Mouse (Mus musculus) G1E (cell line): ENCODE measurements around the gene Cntrob. TPM values are rescaled to one million over a fixed set of nuclear protein-coding genes. Genes with fewer than 3 reads are reported as not detected.

Source experiments
- ATAC-seq: 2 replicates; pipeline ENCODE4 v1.8.0; 2016; ENCODE audit warnings: mild to moderate bottlenecking; ENCODE audit not compliant: insufficient number of reproducible peaks, poor library complexity, low FRiP score, severe bottlenecking; ENCODE audit errors: extremely low read depth
- DNase-seq: peaks from one replicate; pipeline ENCODE4 v3.0.0; 2012; ENCODE audit warnings: low spot score
- H3K27me3 ChIP-seq: 2 replicates; pipeline ENCODE4 v1.6.1; 2012; ENCODE audit warnings: mild to moderate bottlenecking, low read length, inconsistent platforms; ENCODE audit not compliant: insufficient read depth
- H3K36me3 ChIP-seq: replicated peaks from 2 replicates; pipeline ENCODE3; 2012; ENCODE audit warnings: mild to moderate bottlenecking, inconsistent platforms
- H3K4me1 ChIP-seq: 2 replicates; pipeline ENCODE4 v1.6.1; 2012; ENCODE audit warnings: low read depth, low read length, inconsistent platforms, mixed read lengths; ENCODE audit not compliant: insufficient read depth
- H3K4me3 ChIP-seq: 2 replicates; pipeline ENCODE4 v1.5.1; 2012; ENCODE audit warnings: low read depth, mild to moderate bottlenecking, inconsistent platforms, low read length, moderate library complexity, mixed read lengths
- H3K9me3 ChIP-seq: replicated peaks from 2 replicates; pipeline ENCODE4 v1.6.1; 2012; ENCODE audit warnings: inconsistent platforms
- CTCF ChIP-seq: IDR thresholded peaks from 2 replicates; pipeline ENCODE4 v1.5.1; 2012; ENCODE audit warnings: low read depth, low read length, inconsistent platforms, mixed read lengths
- GATA1 ChIP-seq: IDR thresholded peaks from 2 replicates; pipeline ENCODE4 v1.6.1; 2012; ENCODE audit warnings: borderline replicate concordance, low read length, inconsistent platforms, mixed read lengths
- GATA2 ChIP-seq: IDR thresholded peaks from 2 replicates; pipeline ENCODE4 v1.6.1; 2012; ENCODE audit warnings: low read depth, low read length, inconsistent platforms, borderline replicate concordance
- POLR2AphosphoS5 ChIP-seq: IDR thresholded peaks from 2 replicates; pipeline ENCODE4 v1.6.1; 2012; ENCODE audit warnings: low read depth, low read length, inconsistent platforms; ENCODE audit not compliant: insufficient replicate concordance
- TAL1 ChIP-seq: conservative IDR thresholded peaks from 2 replicates; pipeline ENCODE4 v1.6.1; 2012; ENCODE audit warnings: low read depth, low read length, inconsistent platforms, mixed read lengths
- polyA plus RNA-seq: library from polyadenylated mRNA; stranded (reverse); fragments of >175 nt; gene quantifications from 2 replicates; pipeline ENCODE4 v1.2.3, GENCODE M21; 2012
- total RNA-seq, 2 experiments: library from RNA; stranded (forward) in 1 of 2; stranded (reverse) in 1 of 2; fragments of 200-1000 nt in 1 of 2; fragments of >200 nt in 1 of 2; fragmentation: Nextera tagmentation in 1 of 2; gene quantifications; 2 replicates each; pipeline ENCODE4 v1.2.3; 2014 to 2017

Gene Cntrob
- total and polyA plus RNA-seq, 3 experiments = 26.0 to 30.8 (median 30.3) TPM

GRCm38 (mm10) chr11:69257072-69257471 lies 66.5 kb downstream of the Cntrob start:
- Histone ChIP-seq H3K36me3 (no peaks in the 10 kb centered on the region), H3K9me3 (no peaks in the 10 kb centered on the region), H3K4me1 (peaks cover 7% of the 10 kb centered on the region; the same call in 1 of the 2 replicates), H3K27me3 (peaks cover 42% of the 10 kb centered on the region), H3K4me3 (no peak overlapping the region)
- DNase-seq = no peak
- ATAC-seq = no peak
- TF ChIP-seq CTCF = no peak
- no peak for TF ChIP-seq POLR2AphosphoS5
- TF ChIP-seq TAL1 = no peak
- TF ChIP-seq GATA2 = no peak
- no peak for TF ChIP-seq GATA1

DNA sequence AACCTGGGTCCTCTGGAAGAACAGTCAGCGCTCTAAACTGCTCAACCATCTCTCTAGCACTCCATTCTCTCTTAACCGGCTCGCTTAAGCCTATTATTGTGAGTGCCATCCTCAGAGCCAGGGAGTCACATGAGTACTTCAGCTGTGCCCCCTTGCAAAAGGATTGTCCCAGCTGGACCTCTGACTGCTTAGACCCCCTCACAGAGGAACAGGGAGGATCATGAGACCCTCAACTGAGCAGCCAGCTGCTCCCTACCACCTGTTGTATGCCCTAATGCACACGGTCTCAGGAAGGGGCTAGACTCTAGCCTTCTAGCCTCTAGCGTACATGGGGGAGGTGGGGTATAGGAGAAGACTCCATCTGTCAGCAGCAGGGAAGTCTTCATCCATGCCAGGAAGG lies 68.8 kb downstream of the Cntrob start:
- TF ChIP-seq TAL1 (no peak), GATA2 (no peak), CTCF (no peak), GATA1 (no peak), POLR2AphosphoS5 (no peak)
- Histone ChIP-seq H3K4me3 (no peak overlapping the region), H3K36me3 (no peaks in the 10 kb centered on the region), H3K4me1 (peaks cover 7% of the 10 kb centered on the region; the same call in 1 of the 2 replicates), H3K9me3 (no peaks in the 10 kb centered on the region), H3K27me3 (peaks cover 35% of the 10 kb centered on the region)
- DNase-seq = no peak
- no peak for ATAC-seq

- Histone ChIP-seq H3K36me3 (no peaks in the 10 kb centered on the region), H3K9me3 (no peaks in the 10 kb centered on the region), H3K4me1 (0 out of 2 replicates have a peak, but pooled peaks cover 2% of the 10 kb centered on the region), H3K4me3 (no peak overlapping the region), H3K27me3 (peaks cover 33% of the 10 kb centered on the region)
- DNase-seq (no peak), ATAC-seq (no peak)
- TF ChIP-seq TAL1 (no peak), POLR2AphosphoS5 (no peak), CTCF (no peak), GATA1 (no peak), GATA2 (no peak)
These were observed 70.4 kb downstream of the Cntrob start for GRCm38 (mm10) chr11:69253131-69253530.

GRCm38 (mm10) chr11:69251953-69252352 lies 71.6 kb downstream of the Cntrob start:
- DNase-seq (no peak), ATAC-seq (no peak)
- Histone ChIP-seq H3K4me1 (no peaks in the 10 kb centered on the region), H3K4me3 (no peak overlapping the region), H3K36me3 (no peaks in the 10 kb centered on the region), H3K9me3 (no peaks in the 10 kb centered on the region), H3K27me3 (peaks cover 41% of the 10 kb centered on the region)
- TF ChIP-seq GATA1 = no peak
- no peak for TF ChIP-seq GATA2
- no peak for TF ChIP-seq TAL1
- TF ChIP-seq POLR2AphosphoS5 = no peak
- TF ChIP-seq CTCF = no peak

DNA sequence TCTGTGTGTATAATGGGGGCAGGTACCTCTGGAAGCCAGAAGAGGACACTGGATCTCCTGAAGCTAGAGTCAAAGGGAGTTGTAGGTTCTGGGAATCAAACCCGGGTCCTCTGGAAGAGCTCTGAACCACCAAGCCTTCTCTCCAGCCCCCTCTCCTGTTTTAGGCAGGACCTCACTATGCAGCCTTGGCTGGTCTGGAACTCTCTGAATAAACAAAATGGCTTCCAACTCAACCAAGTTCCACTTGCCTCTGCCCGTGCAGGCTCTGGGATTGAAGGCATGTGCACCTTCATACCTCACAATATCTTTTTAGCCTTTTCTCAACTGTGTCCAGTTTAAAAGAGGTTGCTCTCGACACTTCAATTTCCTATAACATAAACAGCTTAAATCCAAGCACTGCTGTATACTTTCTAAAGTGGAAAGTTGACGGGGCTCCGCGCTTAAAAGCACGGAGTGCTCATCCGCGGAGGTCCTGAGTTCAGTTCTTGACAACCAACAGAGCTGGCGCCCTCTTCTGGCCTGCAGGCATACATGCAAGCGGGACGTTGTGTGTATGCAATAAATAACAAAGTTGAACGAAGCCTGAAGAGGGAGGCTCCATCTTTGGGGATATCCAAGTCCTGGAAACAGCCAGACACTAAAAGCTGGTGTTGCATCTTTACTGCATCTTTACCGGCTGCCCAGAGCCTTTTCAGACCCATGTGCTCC lies 72.3 kb downstream of the Cntrob start:
- Histone ChIP-seq H3K36me3 (no peaks in the 10 kb centered on the region), H3K4me1 (no peaks in the 10 kb centered on the region), H3K4me3 (no peak overlapping the region), H3K27me3 (peaks cover 39% of the 10 kb centered on the region), H3K9me3 (no peaks in the 10 kb centered on the region)
- ATAC-seq (no peak), DNase-seq (no peak)
- TF ChIP-seq POLR2AphosphoS5 = no peak
- TF ChIP-seq GATA2 = no peak
- TF ChIP-seq CTCF = peak; percentile 7; the same call in 1 of the 2 replicates

DNA sequence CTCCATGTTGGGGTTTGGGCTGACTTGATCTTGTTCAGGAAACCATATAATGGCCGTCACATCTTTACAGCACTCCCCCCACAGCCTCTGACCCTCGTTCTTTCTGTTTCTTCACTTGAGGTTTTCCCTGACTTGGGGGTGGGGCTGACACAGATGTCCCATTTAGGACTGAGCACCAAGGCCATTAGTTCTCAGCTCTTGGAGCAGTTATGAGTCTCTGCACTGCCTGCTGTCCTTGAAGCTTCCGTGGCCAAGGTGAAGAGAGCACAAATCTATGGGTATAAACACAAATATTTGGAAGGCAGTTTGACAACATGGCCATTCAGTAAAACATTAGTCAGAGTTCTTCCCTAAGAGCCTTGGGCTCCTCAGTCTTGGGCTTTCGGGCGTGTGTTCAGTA lies 73.5 kb downstream of the Cntrob start:
- Histone ChIP-seq H3K27me3 (peaks cover 31% of the 10 kb centered on the region), H3K36me3 (no peaks in the 10 kb centered on the region), H3K4me3 (no peak overlapping the region), H3K9me3 (no peaks in the 10 kb centered on the region), H3K4me1 (no peaks in the 10 kb centered on the region)
- no peak for ATAC-seq
- DNase-seq = no peak
- TF ChIP-seq TAL1 (no peak), GATA1 (no peak), GATA2 (no peak), CTCF (no peak)

Other genes with a start within 250 kb of the Cntrob start
- 98.4 and 104 TPM in 2 replicates for gene Vamp2, start 235.3 kb downstream of the Cntrob start, total RNA-seq (2014; fragmentation: Nextera tagmentation)
- 4.4 and 5.8 TPM in 2 replicates for gene Vamp2, start 235.3 kb downstream of the Cntrob start, total RNA-seq (2017)
- 31.8 and 32.8 TPM in 2 replicates for gene Vamp2, start 235.3 kb downstream of the Cntrob start, polyA plus RNA-seq
- gene Per1, start 228.6 kb downstream of the Cntrob start, total RNA-seq (2014; fragmentation: Nextera tagmentation) = 55.2 and 55.5 TPM in 2 replicates
- 8.9 TPM in 2 replicates for gene Per1, start 228.6 kb downstream of the Cntrob start, total RNA-seq (2017)
- gene Per1, start 228.6 kb downstream of the Cntrob start, polyA plus RNA-seq = 40.6 TPM in 2 replicates
- gene Hes7, start 203.4 kb downstream of the Cntrob start, total RNA-seq (2014; fragmentation: Nextera tagmentation) = 0.53 TPM in 1 of 2 replicates, not detected in the other
- 0.22 TPM in 1 of 2 replicates, not detected in the other for gene Hes7, start 203.4 kb downstream of the Cntrob start, total RNA-seq (2017)
- 1.2 and 2.0 TPM in 2 replicates for gene Hes7, start 203.4 kb downstream of the Cntrob start, polyA plus RNA-seq
- gene 9130213A22Rik, start 201.2 kb downstream of the Cntrob start, total RNA-seq (2014; fragmentation: Nextera tagmentation) = 1.4 TPM in 2 replicates
- gene 9130213A22Rik, start 201.2 kb downstream of the Cntrob start, total RNA-seq (2017) = 0.17 and 0.82 TPM in 2 replicates
- gene 9130213A22Rik, start 201.2 kb downstream of the Cntrob start, polyA plus RNA-seq = 0.10 and 0.25 TPM in 2 replicates
- gene Aloxe3, start 197.9 kb downstream of the Cntrob start, total RNA-seq (2014; fragmentation: Nextera tagmentation) = 1.3 TPM in 1 of 2 replicates, not detected in the other
- gene Aloxe3, start 197.9 kb downstream of the Cntrob start, total RNA-seq (2017) = 0.16 TPM in 1 of 2 replicates, not detected in the other
- 0.01 TPM in 1 of 2 replicates, not detected in the other for gene Aloxe3, start 197.9 kb downstream of the Cntrob start, polyA plus RNA-seq
- gene Alox12b, start 166.8 kb downstream of the Cntrob start, total RNA-seq (2014; fragmentation: Nextera tagmentation) = not detected in 2 replicates
- not detected in 2 replicates for gene Alox12b, start 166.8 kb downstream of the Cntrob start, total RNA-seq (2017)
- gene Alox12b, start 166.8 kb downstream of the Cntrob start, polyA plus RNA-seq = not detected in 2 replicates
- not detected in 2 replicates for gene Alox8, start 125.9 kb downstream of the Cntrob start, total RNA-seq (2014; fragmentation: Nextera tagmentation)
- gene Alox8, start 125.9 kb downstream of the Cntrob start, total RNA-seq (2017) = 0.06 and 0.49 TPM in 2 replicates
- not detected in 2 replicates for gene Alox8, start 125.9 kb downstream of the Cntrob start, polyA plus RNA-seq
- not detected in 2 replicates for gene Gucy2e, start 86.7 kb downstream of the Cntrob start, total RNA-seq (2014; fragmentation: Nextera tagmentation)
- 0.05 and 0.06 TPM in 2 replicates for gene Gucy2e, start 86.7 kb downstream of the Cntrob start, total RNA-seq (2017)
- not detected in 2 replicates for gene Gucy2e, start 86.7 kb downstream of the Cntrob start, polyA plus RNA-seq
- 138 and 139 TPM in 2 replicates for gene Trappc1, start 205 bp upstream of the Cntrob start, total RNA-seq (2014; fragmentation: Nextera tagmentation)
- 116 and 127 TPM in 2 replicates for gene Trappc1, start 205 bp upstream of the Cntrob start, total RNA-seq (2017)
- gene Trappc1, start 205 bp upstream of the Cntrob start, polyA plus RNA-seq = 7.4 and 10.1 TPM in 2 replicates
- gene Kcnab3, start 2.5 kb upstream of the Cntrob start, total RNA-seq (2014; fragmentation: Nextera tagmentation) = 0.58 and 1.2 TPM in 2 replicates
- 0.60 and 0.64 TPM in 2 replicates for gene Kcnab3, start 2.5 kb upstream of the Cntrob start, total RNA-seq (2017)
- gene Kcnab3, start 2.5 kb upstream of the Cntrob start, polyA plus RNA-seq = 0.27 and 0.33 TPM in 2 replicates
- not detected in 2 replicates for gene Rnf227, start 16.7 kb upstream of the Cntrob start, total RNA-seq (2014; fragmentation: Nextera tagmentation)
- 0.06 and 0.11 TPM in 2 replicates for gene Rnf227, start 16.7 kb upstream of the Cntrob start, total RNA-seq (2017)
- gene Rnf227, start 16.7 kb upstream of the Cntrob start, polyA plus RNA-seq = not detected in 2 replicates
- gene Chd3, start 45.6 kb upstream of the Cntrob start, total RNA-seq (2014; fragmentation: Nextera tagmentation) = 120 TPM in 2 replicates
- 55.6 and 71.0 TPM in 2 replicates for gene Chd3, start 45.6 kb upstream of the Cntrob start, total RNA-seq (2017)
- gene Chd3, start 45.6 kb upstream of the Cntrob start, polyA plus RNA-seq = 183 and 212 TPM in 2 replicates
- gene Naa38, start 71.7 kb upstream of the Cntrob start, total RNA-seq (2014; fragmentation: Nextera tagmentation) = 96.2 and 98.4 TPM in 2 replicates
- gene Naa38, start 71.7 kb upstream of the Cntrob start, total RNA-seq (2017) = 171 and 204 TPM in 2 replicates
- 104 and 107 TPM in 2 replicates for gene Naa38, start 71.7 kb upstream of the Cntrob start, polyA plus RNA-seq
- 24.0 and 26.0 TPM in 2 replicates for gene Cyb5d1, start 71.9 kb upstream of the Cntrob start, total RNA-seq (2014; fragmentation: Nextera tagmentation)
- 36.0 and 41.5 TPM in 2 replicates for gene Cyb5d1, start 71.9 kb upstream of the Cntrob start, total RNA-seq (2017)
- 3.5 and 9.1 TPM in 2 replicates for gene Cyb5d1, start 71.9 kb upstream of the Cntrob start, polyA plus RNA-seq
- 2.6 TPM in 2 replicates for gene Tmem88, start 74.5 kb upstream of the Cntrob start, total RNA-seq (2014; fragmentation: Nextera tagmentation)
- gene Tmem88, start 74.5 kb upstream of the Cntrob start, total RNA-seq (2017) = 0.93 and 1.2 TPM in 2 replicates
- 2.2 and 3.0 TPM in 2 replicates for gene Tmem88, start 74.5 kb upstream of the Cntrob start, polyA plus RNA-seq
- 145 and 185 TPM in 2 replicates for gene Kdm6b, start 89.9 kb upstream of the Cntrob start, total RNA-seq (2014; fragmentation: Nextera tagmentation)
- gene Kdm6b, start 89.9 kb upstream of the Cntrob start, total RNA-seq (2017) = 3.9 and 4.8 TPM in 2 replicates
- gene Kdm6b, start 89.9 kb upstream of the Cntrob start, polyA plus RNA-seq = 104 and 111 TPM in 2 replicates
- gene Dnah2, start 225.3 kb upstream of the Cntrob start, total RNA-seq (2014; fragmentation: Nextera tagmentation) = 0.73 and 1.1 TPM in 2 replicates
- gene Dnah2, start 225.3 kb upstream of the Cntrob start, total RNA-seq (2017) = 2.6 and 3.2 TPM in 2 replicates
- gene Dnah2, start 225.3 kb upstream of the Cntrob start, polyA plus RNA-seq = 0.06 and 0.13 TPM in 2 replicates
- gene Efnb3, start 236.4 kb upstream of the Cntrob start, total RNA-seq (2014; fragmentation: Nextera tagmentation) = 0.29 and 0.68 TPM in 2 replicates
- gene Efnb3, start 236.4 kb upstream of the Cntrob start, total RNA-seq (2017) = 0.27 and 0.29 TPM in 2 replicates
- gene Efnb3, start 236.4 kb upstream of the Cntrob start, polyA plus RNA-seq = 0.36 and 0.56 TPM in 2 replicates